Mouse (Mus musculus) T-helper 2 cell (primary cell): Measurements from ENCODE around the gene Sap30bp.

Source experiments
- in situ Hi-C: fragments of 300-600 bp; cut with MboI, MseI; formaldehyde crosslinking; loops from one replicate; pipeline ENCODE4 v1.15.1; 2025; ENCODE audit warnings: high pct_unique_total_duplicates

The Sap30bp gene

DNA sequence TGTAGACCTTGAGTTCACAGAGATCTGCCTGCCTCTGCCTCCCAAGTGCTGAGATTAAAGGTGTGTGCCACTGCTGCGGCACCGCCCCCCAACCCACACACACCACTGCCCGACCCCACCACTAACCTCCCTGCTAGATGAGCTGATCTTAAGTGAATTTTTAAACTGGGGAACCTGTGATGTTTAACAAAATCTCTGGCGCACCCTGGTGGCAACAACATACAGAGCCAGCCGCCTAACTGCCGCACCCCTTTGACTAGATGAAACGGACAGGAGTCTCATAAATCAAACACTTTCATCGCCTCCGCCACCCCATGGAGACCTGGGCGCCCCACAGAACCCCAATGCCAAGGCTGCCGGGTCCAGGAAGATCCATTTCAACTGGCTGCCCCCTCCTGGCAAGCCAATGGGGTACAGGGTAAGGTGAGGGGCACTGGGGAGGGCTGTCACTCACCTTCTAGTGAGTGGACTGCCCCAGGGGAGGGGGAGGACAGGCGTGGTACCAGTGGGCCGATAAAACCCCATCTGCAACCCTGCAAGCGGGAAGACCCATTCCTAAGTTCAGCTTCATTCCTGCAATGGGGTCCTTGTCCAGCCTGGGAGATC, 66.6 kb downstream of the Sap30bp start:
- in situ Hi-C loops, result no loop called here

DNA sequence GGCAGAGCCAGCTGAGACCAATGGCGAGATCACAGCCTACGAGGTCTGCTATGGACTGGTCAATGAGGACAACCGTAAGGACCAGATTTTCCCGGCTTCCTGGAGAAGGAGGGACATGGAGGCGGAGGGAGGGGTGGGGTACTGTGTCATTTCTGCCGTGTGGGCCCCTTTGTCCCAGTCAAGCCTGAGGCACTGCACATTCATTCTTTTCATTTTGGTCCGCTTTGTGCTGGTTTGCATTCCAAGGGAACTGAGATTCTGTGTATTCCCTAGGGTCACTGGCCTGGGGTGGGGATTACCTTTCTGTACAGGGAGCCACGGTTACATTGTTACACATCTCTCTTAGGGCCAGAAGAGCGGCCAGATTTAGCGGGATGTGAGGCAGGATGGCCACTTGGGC, 67.5 kb downstream of the Sap30bp start:
- in situ Hi-C loops, result no loop called here

DNA sequence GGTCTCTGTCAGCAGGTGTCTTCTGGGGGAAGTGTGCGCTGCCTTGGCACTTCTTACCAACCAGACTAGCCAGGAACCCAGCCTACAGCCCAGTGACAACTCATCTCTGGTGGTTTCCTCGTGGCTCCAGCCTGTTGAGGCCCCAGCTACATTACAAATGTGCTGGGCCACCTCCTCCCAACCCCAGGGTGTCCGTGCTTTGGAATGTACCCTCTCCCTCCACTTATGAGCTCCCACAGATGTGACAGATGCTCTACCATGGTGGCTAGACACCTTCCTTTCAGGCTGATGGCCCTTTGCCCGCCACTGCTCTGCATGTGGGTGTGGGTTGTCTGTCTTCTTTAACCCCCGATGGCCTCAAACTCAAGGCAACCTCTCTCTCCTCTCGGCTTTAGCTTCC, 68.6 kb downstream of the Sap30bp start:
- in situ Hi-C loops, result no loop called here

DNA sequence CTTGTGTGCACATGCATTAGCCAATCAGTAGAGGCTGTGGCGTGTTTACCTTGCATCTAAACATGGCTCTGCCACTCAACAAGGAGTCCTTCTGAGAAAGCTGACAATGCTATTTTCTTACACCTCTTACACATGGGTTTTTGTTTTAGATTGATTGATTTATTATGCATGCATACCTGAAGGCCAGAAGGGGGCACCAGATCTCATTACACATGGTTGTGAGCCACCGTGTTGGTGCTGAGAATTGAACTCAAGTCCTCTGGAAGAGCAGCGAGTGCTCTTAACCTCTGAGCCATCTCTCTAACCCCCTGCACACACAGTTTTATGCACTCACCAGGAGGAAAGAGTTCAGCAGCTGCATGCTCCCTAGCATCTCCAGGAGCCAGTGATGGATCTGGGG, 69.8 kb downstream of the Sap30bp start:
- in situ Hi-C loops, result no loop called here

GRCm38 (mm10) chr11:116004186-116004823, 71.2 kb downstream of the Sap30bp start:
- in situ Hi-C loops, result no loop called here

GRCm38 (mm10) chr11:116004840-116005700, 72.0 kb downstream of the Sap30bp start:
- in situ Hi-C loops, result no loop called here

DNA sequence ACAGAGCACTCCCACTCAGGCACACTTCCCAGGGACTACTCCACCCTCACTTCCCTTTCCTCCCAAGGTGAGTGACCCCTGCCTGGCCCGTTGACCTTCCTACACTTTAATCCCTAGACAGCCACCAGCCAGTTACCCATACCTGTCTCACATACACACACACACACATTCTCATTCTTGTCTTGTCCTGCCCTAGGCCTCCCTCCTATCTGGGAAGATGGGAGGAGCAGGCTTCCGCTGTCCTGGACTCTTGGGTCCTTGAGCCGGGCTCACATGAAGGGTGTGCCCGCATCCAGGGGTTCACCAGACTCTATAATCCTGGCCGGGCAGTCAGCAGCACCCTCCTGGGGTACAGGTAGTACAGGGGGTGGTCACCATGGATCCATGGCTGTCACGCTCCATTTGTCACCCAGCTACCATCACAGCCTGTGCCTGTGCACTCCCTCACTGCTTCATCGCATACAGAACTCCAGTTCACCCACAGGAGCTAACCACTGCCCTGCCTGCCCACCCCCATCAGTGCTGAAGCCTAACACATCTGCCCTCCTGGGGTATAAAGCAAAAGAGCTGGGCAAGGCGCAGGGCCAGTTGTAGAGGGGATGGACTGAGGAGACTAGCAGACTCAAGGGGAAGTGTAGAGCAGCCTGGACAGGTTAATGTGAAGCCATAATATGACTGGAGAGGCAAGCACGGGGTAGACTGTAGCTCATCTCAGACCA, 72.8 kb downstream of the Sap30bp start:
- in situ Hi-C loops, result no loop called here

DNA sequence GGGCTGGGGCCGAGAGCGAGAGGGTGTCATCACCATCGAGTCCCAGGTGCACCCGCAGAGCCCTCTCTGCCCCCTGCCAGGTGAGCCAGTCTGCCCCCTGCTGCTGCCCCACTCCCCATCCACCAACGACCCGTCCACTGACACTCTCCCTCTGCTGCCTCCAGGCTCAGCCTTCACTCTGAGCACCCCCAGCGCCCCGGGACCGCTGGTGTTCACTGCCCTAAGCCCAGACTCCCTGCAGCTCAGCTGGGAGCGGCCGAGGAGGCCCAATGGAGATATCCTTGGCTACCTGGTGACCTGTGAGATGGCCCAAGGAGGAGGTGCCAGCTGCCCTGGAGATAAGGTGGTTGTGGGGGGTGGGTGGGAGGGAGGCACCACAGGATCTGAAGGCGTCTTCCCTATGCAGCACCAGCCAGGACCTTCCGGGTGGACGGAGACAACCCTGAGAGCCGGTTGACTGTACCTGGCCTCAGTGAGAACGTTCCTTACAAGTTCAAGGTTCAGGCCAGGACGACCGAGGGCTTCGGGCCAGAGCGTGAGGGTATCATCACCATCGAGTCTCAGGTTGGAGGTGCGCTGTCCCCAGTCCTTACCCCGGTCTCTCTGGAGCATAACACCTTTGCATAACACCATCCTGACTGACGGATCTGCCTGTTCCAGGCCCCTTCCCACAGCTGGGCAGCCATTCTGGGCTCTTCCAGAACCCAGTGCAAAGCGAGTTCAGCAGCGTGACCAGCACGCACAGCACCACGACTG, 74.2 kb downstream of the Sap30bp start:
- in situ Hi-C loops, result no loop called here

DNA sequence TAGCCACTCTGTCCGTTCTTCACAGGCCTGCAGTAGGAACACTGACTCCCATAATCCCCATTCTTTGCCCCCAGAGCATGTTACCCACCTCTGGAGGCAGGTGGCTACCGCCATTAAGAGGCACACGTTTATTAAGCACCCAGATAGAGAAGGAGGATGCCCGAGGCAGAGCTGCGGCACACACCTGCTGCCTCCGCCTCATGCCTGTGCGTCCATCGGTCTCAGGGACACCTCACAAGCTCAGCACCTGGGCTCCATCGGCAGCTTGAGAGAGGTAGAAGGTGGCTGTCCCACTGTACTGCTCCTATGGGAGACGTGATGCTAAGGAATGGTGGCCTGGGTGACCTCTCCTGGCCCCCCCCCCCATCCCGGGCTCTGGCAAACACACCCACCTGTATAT, 75.3 kb downstream of the Sap30bp start:
- in situ Hi-C loops, result no loop called here

DNA sequence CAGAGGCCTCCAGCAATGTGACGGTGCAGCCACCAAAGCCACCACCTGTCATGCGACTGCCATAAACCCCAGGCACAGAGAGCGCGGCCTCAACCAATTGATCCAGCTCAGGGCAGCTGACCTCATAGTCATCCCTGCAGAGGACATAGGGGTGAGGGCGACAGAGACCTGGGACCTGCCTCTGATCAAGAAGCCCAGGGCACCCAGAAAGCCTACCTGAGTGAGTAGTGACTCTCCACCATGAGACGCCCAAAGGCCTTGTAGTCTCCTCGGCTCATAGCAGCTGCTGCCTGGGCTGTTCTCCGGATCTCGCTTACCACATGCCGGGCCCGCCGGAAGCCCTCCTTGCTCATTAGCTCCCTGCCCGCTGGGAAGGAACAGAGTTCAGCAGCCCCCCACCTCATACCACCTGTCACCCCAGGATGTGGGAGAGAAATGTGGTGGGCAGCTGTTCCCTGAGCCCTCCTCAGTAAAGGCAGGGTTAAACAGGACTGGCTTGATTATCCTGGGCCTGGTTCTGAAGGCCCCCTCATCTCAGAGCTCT, 75.8 kb downstream of the Sap30bp start:
- in situ Hi-C loops, result no loop called here

DNA sequence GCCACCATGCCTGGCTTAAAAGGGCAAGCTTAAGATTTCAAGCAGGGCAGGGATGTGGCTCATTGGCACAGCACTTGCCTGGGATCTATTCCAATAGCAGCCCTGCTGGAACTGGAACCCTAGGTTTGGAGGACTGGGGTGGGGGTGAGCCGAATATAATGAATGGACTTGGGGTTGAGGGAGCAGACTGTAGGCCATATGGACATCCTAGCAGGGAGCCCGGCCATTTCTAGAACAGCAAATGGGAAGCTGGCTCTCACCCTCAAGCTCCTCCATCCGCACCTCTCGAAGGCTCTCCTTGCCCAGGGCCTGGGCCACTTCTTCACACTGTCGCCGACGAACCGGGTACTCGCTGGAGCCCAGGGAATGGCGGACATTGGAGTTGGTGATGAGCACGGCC, 76.6 kb downstream of the Sap30bp start:
- in situ Hi-C loops, result loop anchor here (5.0 kb wide), 1 partner anchor 77 kb away; the partner anchor contains the start of genes Recql5 and Sap30bp

DNA sequence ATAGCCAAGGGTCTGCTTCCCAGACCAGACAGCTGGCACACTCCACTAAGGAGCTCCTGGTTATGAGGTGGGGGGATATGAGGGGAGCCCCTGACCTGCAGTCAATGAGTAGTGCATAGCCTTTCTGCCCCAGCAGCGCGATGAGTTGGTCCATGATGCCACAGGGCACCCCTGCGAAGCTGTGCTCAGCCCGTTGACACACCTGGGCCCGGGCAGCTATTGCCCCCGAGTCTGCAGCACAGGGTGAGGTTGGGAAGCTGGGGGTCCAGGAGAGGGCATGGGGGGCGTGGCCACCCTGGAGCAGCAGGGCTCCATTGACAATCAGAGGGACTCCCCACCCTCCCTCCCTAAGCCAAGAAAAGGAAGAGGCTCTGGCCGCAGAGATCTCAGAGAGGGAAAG, 77.1 kb downstream of the Sap30bp start:
- in situ Hi-C loops, result loop anchor here (5.0 kb wide), 1 partner anchor 78 kb away; the partner anchor contains the start of genes Recql5 and Sap30bp

DNA sequence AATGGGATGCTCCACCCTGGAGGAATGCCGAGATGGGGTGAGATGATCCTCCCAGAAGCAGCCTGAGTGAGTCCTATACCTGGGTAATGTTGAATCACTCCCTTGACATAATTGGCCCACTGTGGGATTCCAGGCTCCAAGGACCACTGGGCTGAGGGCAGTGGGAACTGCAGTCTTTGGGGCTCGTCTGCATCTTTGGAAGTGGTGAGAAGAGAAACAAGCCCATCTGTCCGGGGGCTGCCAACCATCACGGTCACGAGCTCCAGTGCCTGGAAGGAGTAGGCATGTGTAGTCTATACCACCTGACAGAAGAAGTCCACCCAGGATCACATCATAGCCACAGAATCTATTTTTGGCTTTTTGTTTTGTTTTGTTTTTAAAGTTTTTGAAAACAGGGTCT, 77.9 kb downstream of the Sap30bp start:
- in situ Hi-C loops, result loop anchor here (5.0 kb wide), 1 partner anchor 79 kb away; the partner anchor contains the start of genes Recql5 and Sap30bp

DNA sequence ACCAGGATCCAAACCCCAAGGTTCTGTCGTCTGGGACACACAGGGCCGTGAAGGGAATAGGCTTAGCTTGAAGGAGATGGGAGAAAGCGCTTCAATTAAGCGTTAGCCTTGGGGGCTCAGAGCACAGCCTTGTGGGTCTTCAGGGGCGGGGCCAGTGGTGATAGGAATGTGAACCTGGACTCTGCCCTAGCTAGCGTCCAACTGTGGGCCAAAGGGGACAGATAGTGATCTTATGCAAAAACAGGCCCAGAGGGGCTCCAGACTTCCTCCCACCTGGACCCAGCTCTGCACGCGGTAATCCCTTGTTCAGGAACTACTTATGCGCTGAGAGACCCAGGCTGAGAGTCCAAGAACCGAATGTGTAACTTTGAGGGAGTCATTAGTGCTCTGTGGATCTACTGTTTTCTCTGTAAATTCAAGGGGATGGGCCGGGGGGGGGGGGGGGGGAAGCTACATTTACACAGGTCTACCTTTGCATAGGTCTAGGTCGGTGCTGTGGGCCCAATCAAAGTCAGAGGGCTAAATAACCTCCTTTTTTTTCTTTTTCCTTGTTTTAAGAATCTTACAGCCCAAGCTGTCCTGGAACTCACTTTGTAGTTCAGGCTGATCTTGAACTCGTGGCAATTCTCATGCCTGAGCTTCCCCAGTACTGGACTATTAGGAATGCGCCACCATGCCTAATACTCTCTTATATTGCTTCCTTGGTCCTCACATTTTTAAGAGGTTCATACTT, 78.6 kb downstream of the Sap30bp start:
- in situ Hi-C loops, result loop anchor here (5.0 kb wide), 1 partner anchor 79 kb away; the partner anchor contains the start of genes Recql5 and Sap30bp

DNA sequence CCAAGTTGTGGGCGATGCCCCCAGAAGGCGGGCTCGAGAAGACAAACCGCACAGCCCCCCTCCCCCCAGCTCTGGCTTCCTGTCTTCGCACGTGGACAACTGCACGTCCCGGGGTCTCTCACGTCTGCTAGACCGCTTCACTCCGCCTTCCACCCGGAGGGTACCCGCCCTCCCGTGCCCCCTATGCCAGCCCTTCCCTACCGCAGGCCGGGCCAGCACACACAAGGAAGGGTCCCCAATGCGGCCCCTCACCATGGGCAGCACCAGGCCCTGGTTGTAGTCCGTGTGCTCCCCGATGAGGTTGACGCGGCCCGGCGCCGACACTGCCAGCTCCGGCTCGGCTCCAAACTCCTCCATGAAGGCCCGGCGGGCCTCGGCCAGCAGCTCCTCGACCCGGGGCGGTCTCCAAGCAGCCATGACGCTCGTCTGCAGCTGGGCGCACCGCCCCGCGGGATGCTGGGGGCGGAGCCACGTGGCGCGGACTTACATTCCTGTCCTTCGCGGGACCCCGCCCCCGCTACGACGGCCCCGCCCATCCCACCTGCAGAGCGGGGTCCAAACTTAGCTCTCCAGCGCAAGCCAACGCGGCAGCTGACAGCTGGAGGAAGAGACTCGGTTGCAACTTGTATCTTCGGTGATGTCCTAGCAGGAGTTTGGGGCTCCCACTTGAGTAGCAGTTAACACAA, 79.3 kb downstream of the Sap30bp start, which contains the start of gene Galk1:
TSS of gene Galk1 (minus strand) at position 458 of the 686 bp plus-strand sequence.
- in situ Hi-C loops, result loop anchor here (5.0 kb wide), 1 partner anchor 80 kb away; the partner anchor contains the start of genes Recql5 and Sap30bp

DNA sequence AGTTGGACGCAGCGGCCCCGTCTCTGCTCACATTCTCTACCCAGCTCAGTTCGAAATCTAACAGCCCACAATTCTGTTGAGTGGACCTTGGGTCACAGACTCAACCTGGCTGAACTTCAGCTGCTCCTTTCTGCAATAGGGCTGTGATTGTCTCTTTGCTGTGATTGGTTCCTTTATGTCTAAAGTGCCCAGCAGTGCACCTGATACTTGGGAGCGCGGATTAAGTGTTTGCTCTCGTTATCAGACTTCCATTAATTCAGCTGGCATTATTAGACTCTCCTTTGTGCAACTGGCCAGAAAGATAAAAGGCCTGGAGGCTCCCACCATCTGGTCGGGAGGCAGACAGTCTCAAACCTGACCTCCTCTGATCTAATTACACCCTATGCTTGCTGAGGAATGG, 81.7 kb downstream of the Sap30bp start:
- in situ Hi-C loops, result loop anchor here (5.0 kb wide), 1 partner anchor 83 kb away; the partner anchor contains the start of genes Recql5 and Sap30bp
